Mouse (Mus musculus) brown adipose tissue, adult 24 weeks (tissue): ENCODE data around the gene Igf1r. TPM values are rescaled to one million over a fixed set of nuclear protein-coding genes. Genes with fewer than 3 reads are reported as not detected.

Experiments used
- H3K27ac ChIP-seq: fragments of 200-500 bp; replicated peaks from 2 replicates; pipeline ENCODE4 v1.5.1; 2012; ENCODE audit warnings: low read depth, mild to moderate bottlenecking, low read length
- H3K4me1 ChIP-seq: fragments of 200-500 bp; 2 replicates; pipeline ENCODE4 v1.6.1; 2012; ENCODE audit warnings: low read length, mixed read lengths; ENCODE audit not compliant: control insufficient read depth, insufficient read depth, insufficient read length
- H3K4me3 ChIP-seq: fragments of 200-500 bp; 2 replicates; pipeline ENCODE4 v1.5.1; 2012; ENCODE audit warnings: low read depth, mild to moderate bottlenecking, low read length, moderate library complexity; ENCODE audit not compliant: insufficient read depth
- polyA plus RNA-seq: library from polyadenylated mRNA; stranded (reverse); fragments of >200 nt; gene quantifications from 2 replicates; pipeline ENCODE4 v1.2.4, GENCODE M21; 2012; ENCODE audit not compliant: missing spikeins, insufficient read depth, insufficient read length

The Igf1r gene
- polyA plus RNA-seq, 1 experiment, result 2.3 TPM

GRCm38 (mm10) chr7:68085870-68086341 is 133.3 kb downstream of the Igf1r start:
- H3K4me3 ChIP-seq, result no peak overlapping the region
- H3K4me1 ChIP-seq, result peaks cover 7% of the 10 kb centered on the region
- H3K27ac ChIP-seq, result 0 out of 2 replicates have a peak overlapping the region, but pooled peaks have one; percentile 57

GRCm38 (mm10) chr7:68087496-68087895 is 134.9 kb downstream of the Igf1r start:
- Histone ChIP-seq H3K27ac (no peak overlapping the region), H3K4me1 (peaks cover 7% of the 10 kb centered on the region), H3K4me3 (no peak overlapping the region)

- Histone ChIP-seq H3K4me3 (no peak overlapping the region), H3K4me1 (peaks cover 7% of the 10 kb centered on the region), H3K27ac (no peak overlapping the region)
These were observed 136.2 kb downstream of the Igf1r start for GRCm38 (mm10) chr7:68088825-68089224.

- no peak overlapping the region for H3K27ac ChIP-seq
- peaks cover 7% of the 10 kb centered on the region for H3K4me1 ChIP-seq
- no peak overlapping the region for H3K4me3 ChIP-seq
These were observed 137.1 kb downstream of the Igf1r start for GRCm38 (mm10) chr7:68089725-68090124.

GRCm38 (mm10) chr7:68090576-68090975 is 137.9 kb downstream of the Igf1r start:
- peaks cover 9% of the 10 kb centered on the region for H3K4me1 ChIP-seq
- no peak overlapping the region for H3K4me3 ChIP-seq
- H3K27ac ChIP-seq, result no peak overlapping the region

GRCm38 (mm10) chr7:68092304-68092978 is 139.8 kb downstream of the Igf1r start:
- peaks cover 7% of the 10 kb centered on the region for H3K4me1 ChIP-seq

GRCm38 (mm10) chr7:68093817-68094216 is 141.2 kb downstream of the Igf1r start:
- Histone ChIP-seq H3K4me1 (peaks cover 7% of the 10 kb centered on the region), H3K27ac (no peak overlapping the region), H3K4me3 (no peak overlapping the region)

More at GRCm38 (mm10) chr7:68092304-68092978, 139.8 kb downstream of the Igf1r start:
- H3K4me3 ChIP-seq, result no peak overlapping the region
- no peak overlapping the region for H3K27ac ChIP-seq

- Histone ChIP-seq H3K4me3 (no peak overlapping the region), H3K4me1 (peaks cover 7% of the 10 kb centered on the region), H3K27ac (no peak overlapping the region)
These were observed 142.9 kb downstream of the Igf1r start for GRCm38 (mm10) chr7:68095574-68095973.

- H3K4me1 ChIP-seq, result peaks cover 7% of the 10 kb centered on the region
- H3K4me3 ChIP-seq, result no peak overlapping the region
- no peak overlapping the region for H3K27ac ChIP-seq
These were observed 143.8 kb downstream of the Igf1r start for GRCm38 (mm10) chr7:68096411-68096810.

GRCm38 (mm10) chr7:68097081-68097836 is 144.6 kb downstream of the Igf1r start:
- Histone ChIP-seq H3K4me3 (no peak overlapping the region), H3K27ac (no peak overlapping the region), H3K4me1 (peaks cover 7% of the 10 kb centered on the region)

- Histone ChIP-seq H3K4me3 (no peak overlapping the region), H3K27ac (no peak overlapping the region), H3K4me1 (peaks cover 7% of the 10 kb centered on the region)
These were observed 145.5 kb downstream of the Igf1r start for GRCm38 (mm10) chr7:68098098-68098497.

GRCm38 (mm10) chr7:68100388-68100787 is 147.8 kb downstream of the Igf1r start:
- peaks cover 15% of the 10 kb centered on the region for H3K4me1 ChIP-seq
- no peak overlapping the region for H3K27ac ChIP-seq
- no peak overlapping the region for H3K4me3 ChIP-seq

- peaks cover 9% of the 10 kb centered on the region; the same call in 1 of the 2 replicates for H3K4me1 ChIP-seq
- H3K4me3 ChIP-seq, result peak overlapping the region; percentile 16; the same call in 1 of the 2 replicates
- H3K27ac ChIP-seq, result peak overlapping the region; percentile 45
These were observed 150.0 kb downstream of the Igf1r start for GRCm38 (mm10) chr7:68102456-68103177.

- Histone ChIP-seq H3K4me3 (peak overlapping the region; percentile 16; the same call in 1 of the 2 replicates), H3K27ac (peak overlapping the region; percentile 45), H3K4me1 (peaks cover 9% of the 10 kb centered on the region; the same call in 1 of the 2 replicates)
These were observed 150.5 kb downstream of the Igf1r start for GRCm38 (mm10) chr7:68103178-68103530.

- Histone ChIP-seq H3K27ac (no peak overlapping the region), H3K4me3 (no peak overlapping the region), H3K4me1 (no peaks in the 10 kb centered on the region; the same call in 1 of the 2 replicates)
These were observed 158.9 kb downstream of the Igf1r start for GRCm38 (mm10) chr7:68111532-68111931.
